Mouse (Mus musculus) kidney, adult 11 months (tissue): ENCODE data around the gene Cnot11.

ENCODE experiments used
- DNase-seq: peaks from one replicate; pipeline ENCODE4 v3.0.0; 2022

Cnot11 gene

GRCm38 (mm10) chr1:39535515-39536311 lies 921 bp downstream of the Cnot11 start:
- peak; percentile 97 for DNase-seq

DNA sequence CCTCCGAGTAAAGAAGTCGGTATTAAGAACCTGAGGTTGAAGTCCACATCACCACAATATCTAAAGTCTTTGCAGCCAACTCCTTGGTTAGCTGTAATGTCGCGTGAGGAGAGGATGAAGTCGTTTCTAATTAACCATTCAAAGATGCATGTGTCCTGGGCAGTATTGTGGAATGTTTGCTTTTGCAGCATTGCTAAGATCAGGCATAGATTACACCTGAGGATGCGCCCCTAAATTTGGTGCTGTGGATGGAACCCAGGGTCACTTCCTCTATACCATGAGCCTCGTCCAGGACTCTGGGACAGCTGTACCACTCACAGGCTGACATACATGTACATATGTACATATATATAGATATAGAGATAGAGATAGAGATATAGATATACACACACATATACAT lies 1.9 kb downstream of the Cnot11 start:
- no peak for DNase-seq

DNA sequence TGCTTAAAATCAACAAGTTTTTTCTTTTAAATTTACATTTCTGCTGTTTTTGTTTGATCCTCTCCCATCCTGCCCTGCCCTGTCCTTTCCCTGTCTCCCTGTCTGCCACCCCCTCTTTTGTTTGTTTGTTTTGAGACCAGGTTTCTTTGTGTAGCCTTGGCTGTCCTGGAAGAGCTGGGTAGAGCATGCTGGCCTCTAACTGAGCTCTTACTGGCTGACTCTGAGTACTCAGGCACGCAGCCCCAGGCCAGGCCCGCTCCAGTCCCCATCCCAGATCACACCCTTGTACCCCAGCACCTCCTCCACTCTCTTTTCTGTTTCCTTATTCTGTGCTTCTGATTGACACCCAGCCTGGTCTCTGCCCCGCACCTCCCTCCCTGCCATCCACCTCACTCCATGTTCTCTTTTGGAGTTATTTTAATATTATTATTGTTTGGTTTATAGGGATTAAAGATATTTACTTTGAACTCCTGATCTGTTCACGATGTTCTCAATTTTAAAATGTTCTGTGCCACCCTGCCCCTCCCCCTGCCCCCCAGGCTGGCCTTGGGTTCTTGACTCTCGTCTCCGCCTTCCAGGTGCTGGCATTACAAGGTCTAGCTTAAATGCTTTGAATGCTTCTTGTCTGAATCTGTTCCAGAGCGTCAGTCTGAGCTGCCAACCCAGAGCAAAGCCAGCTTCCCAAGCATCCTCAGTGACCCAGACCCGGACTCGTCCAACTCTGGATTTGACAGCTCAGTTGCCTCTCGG lies 3.0 kb downstream of the Cnot11 start:
- DNase-seq = peak; percentile 20

DNA sequence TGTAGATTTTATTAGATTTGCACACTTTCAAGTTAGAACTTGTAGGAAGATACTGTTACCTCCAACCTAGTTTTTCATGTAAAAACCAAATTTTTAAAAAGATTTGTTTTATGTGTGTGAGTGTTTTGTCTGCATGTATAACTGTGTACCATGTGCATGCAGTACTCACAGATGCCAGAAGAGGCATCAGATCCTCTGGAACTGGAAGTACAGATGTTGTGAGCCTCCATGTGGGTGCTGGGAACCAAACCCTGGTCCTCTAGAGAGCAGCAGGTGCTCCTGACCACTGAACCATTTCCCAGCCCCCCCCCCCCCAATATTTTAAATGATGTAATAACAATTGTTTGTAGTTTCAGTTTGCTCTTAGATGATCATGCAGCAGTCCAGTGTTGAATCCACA lies 5.8 kb downstream of the Cnot11 start:
- no peak for DNase-seq

GRCm38 (mm10) chr1:39545589-39545988 lies 10.8 kb downstream of the Cnot11 start:
- no peak for DNase-seq

GRCm38 (mm10) chr1:39546160-39546866 lies 11.5 kb downstream of the Cnot11 start:
- no peak for DNase-seq

DNA sequence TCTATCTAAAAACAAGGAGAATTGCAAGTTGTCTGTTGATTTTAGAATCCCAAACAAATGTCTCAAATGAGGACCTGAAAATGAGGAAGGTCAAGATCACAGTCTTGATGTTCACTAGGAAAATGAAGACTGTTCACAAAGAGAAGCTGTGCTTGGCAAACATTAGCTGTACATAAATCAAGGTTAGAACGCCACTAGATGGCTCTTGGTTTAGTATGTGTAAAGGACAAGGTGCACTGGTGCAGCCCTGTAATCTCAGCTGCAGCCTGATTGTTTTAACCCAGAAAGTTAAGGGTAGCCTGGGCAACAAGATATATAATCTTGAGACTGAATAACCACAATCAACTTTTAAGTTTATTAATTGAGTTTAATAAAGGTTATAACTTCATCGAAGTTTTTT lies 12.4 kb downstream of the Cnot11 start:
- no peak for DNase-seq

DNA sequence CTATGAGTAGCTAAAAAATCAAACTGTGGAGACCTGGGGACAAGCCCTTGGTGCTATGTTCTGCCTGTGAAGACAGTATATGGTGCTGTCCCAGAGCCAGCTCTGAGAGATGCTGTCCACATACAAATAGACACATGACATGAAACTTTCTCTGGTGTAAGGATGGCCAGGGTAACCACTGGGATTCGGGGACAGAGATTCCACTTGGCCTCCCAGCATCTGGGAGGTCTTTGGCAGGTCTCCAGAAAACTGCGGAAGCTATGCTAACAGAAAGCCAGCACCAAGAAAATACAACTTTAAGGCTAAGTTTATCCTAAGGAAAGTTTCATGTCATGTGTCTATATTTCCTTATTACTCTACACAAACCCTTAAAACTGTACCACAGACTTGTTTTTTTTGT lies 15.0 kb downstream of the Cnot11 start:
- DNase-seq = no peak

- DNase-seq = no peak
Observed at GRCm38 (mm10) chr1:39555556-39556415, 21.0 kb downstream of the Cnot11 start.

DNA sequence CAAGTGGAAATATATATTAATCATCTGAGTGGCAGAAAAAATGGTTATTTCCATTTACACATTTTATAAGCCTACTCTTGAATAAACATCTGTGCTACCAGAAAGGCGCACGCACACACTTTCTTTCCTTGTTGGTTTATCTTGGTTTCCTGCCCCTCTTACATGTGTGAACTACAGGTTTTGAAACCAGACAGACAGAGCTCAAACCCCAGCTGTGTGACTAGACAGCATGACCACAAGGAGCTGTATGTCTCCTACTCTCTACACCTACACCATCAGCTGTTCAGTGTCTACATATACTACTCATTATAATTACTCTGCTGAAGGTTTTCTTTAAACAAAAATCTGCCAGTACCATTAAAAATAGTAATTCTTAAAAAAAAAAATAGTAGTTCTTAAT lies 24.2 kb downstream of the Cnot11 start:
- no peak for DNase-seq

- no peak for DNase-seq
Observed at GRCm38 (mm10) chr1:39561920-39562319, 27.1 kb downstream of the Cnot11 start.

GRCm38 (mm10) chr1:39563161-39563560 lies 28.4 kb downstream of the Cnot11 start:
- no peak for DNase-seq

GRCm38 (mm10) chr1:39564603-39565002 lies 29.8 kb downstream of the Cnot11 start:
- no peak for DNase-seq

GRCm38 (mm10) chr1:39568079-39568478 lies 33.3 kb downstream of the Cnot11 start:
- DNase-seq = no peak

DNA sequence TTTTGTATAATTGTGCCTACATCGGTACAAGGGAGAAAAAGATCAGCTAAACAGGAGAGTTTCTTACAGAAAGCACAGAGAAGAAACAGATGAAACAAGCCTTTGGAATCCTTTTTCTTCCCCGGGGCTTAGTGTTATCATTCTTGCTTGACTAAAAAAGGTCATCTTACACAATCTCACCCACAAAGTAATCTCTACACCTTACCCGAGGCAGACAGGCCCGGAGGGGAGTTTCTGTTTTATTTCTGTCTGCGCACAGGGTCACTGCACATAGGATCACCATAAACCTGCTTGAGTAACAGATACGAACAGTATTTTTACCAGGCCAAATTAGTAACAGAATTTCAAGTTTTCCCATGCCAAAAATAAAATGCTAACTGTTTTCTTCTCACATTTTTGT lies 36.9 kb downstream of the Cnot11 start:
- DNase-seq = no peak

GRCm38 (mm10) chr1:39573890-39574289 lies 39.1 kb downstream of the Cnot11 start:
- DNase-seq = no peak

DNA sequence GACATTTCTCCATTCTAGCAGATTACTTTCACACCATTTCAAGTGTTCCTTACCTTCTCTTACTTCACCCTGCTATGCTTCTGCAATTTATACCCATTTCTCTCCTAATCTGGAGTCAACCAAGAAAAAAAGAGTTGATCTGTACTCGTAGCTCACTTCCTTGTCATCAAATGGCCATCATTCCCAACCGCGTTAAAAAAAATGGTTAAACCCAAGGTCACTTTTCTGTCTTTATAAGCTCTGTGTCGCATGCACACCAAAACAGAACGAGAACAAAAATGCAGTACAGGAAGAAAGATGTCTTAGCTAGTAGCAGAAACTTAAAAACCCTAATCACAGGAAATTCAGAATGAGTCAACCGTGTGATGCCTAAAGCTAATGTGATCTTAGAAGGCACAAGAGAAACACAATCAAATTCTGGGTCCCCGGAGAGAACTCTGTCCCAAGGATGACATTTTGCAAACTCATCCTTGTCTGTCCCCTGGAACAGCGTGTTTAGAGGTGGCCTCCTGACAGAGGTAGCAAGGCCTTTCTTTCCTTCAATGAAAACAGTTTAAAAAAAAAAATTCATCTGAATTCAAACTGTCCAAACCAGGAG lies 41.1 kb downstream of the Cnot11 start:
- DNase-seq = no peak

DNA sequence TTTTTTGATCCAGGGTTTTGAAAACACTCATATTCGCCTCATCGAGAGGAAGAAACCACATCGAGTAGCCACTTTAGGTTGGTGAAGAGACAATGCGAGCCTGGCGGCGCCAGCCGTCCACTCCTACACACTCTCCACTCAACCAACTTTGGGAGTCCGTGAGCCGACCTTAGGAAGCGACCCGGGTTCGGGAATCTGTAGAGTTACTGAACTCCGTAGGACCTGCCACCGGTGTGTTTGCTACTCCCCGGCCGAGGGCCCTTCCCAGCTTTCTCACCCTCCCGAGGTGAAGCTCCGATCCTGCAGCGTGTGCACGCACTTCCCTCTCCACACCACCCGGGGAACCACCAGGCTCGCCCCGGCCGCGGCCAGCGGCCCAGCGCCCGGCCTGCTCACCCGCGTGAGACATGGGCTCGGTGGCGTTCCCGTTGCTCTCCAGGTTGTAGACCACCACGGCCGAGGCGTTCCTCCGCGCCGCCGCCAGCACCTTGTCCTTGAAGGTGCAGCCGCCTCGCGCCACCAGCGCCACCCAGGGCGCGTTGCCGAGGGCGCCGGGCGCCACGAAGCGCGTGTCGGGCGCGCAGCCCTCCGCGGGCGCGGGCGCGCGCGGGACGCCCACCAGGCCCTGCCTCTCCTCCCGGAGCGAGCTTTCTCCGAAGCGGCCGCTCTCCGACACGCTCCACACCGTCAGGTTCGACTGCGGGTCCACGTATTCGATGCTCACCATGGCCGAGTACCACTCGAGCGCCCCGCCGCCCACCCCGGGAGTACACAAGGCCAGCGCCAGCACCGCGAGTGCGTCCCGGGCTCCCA lies 41.8 kb downstream of the Cnot11 start:
- DNase-seq = peak; percentile 50

GRCm38 (mm10) chr1:39577253-39577705 lies 42.5 kb downstream of the Cnot11 start, which contains the start of gene Rnf149:
TSS of gene Rnf149 (minus strand) at chr1:39577405.
- peak; percentile 94 for DNase-seq

- DNase-seq = no peak
Observed at GRCm38 (mm10) chr1:39578446-39578845, 43.7 kb downstream of the Cnot11 start.

DNA sequence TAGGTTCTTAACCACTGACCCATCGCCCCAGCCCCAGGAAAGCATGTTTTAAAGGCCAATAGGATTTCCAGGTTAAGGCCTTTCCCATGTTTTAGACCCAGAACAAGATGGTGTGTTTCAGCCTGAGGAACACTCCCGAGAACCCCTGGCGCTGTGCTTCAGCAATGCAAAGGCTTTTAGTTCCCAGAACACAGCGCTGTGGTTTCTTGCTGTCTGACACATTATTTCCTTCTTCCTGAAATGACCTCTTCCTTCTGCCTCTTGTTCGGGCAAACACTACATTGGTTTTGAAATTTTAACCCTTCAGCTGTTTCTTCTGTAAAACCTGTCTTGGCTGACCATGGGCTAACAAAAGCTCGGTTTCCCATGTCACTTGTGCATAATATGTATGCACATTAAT lies 44.3 kb downstream of the Cnot11 start:
- no peak for DNase-seq
